Mouse (Mus musculus): ENCODE data around the gene Ppfia4.
"Not testable (repeated sequence)": the region's sequence is repeated elsewhere in the genome, so short reads cannot be mapped to it uniquely, and the experiment has no call there.

The Ppfia4 gene

DNA sequence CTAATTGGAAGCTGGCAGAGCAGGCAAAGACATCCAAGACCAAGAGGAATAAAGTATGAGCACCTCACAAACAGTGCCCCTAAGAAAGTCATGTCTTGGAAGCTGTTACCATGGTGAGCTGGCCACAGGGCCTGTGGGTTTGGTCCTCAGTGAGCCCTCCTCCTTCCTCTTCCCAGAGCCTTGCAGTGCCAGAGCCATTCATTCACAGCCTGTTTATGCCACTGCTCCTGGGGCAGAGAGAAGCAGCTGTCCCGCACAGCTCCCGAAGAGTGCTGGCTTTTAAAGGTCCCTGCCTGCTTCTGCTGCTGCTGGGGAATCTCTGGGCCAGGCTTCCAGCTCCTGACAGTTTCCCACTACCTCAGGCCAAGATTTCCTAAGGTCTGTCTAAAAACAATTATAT, 66.9 kb downstream of the Ppfia4 start:
- DNase-seq: no peak

DNA sequence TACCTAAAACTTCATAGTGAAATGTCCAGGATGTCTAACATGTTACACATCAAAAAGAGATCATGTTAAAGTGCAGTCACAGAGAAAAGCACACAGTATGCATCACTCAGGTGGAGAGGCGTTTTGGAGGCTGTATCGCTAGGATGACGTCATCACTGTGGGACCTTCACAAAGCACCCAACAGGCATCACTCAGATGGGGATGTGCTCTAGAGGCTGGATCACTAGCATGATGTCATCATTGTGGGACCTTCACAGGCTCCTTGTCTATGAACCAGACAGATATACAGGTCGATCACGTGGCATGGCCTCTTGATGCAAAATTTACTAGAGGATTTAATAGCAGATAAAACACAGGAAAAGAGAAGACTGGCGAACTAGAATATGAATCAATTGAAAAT, 68.4 kb downstream of the Ppfia4 start:
- DNase-seq: no peak

DNA sequence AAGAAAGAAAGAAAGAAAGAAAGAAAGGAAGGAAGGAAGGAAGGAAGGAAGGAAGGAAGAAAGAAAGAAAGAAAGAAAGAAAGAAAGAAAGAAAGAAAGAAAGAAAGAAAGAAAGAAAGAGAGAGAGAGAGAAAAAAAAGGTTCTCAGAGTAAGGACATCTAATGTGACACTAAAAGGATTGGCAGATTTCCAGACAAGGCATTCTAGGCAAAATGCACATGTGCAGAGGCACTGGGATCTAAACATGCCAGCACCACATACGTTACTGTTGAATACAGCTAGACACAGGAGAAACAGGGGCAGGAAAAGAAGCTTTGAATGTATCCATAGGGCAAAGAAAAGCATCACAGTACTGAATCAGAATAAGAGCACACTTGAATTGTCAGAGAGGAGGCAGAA, 83.0 kb downstream of the Ppfia4 start:
- DNase-seq: not testable (repeated sequence)
